Mouse (Mus musculus) ES-Bruce4 (cell line): Measurements from ENCODE around the gene Ksr1. TPM values are rescaled to one million over a fixed set of nuclear protein-coding genes. Genes with fewer than 3 reads are reported as not detected.

Source experiments
- H3K27ac ChIP-seq: 2 replicates; pipeline ENCODE4 v1.5.1; 2012; ENCODE audit warnings: low read length, inconsistent platforms; ENCODE audit not compliant: insufficient read depth
- H3K27me3 ChIP-seq: 2 replicates; pipeline ENCODE4 v1.6.1; 2012; ENCODE audit warnings: mild to moderate bottlenecking, low read length, inconsistent platforms; ENCODE audit not compliant: control insufficient read depth, poor library complexity, insufficient read depth, severe bottlenecking
- H3K36me3 ChIP-seq: 2 replicates; pipeline ENCODE4 v1.6.1; 2012; ENCODE audit warnings: inconsistent platforms, mild to moderate bottlenecking, low read length, moderate library complexity; ENCODE audit not compliant: control insufficient read depth, poor library complexity, insufficient read depth, severe bottlenecking
- H3K4me1 ChIP-seq: one replicate; pipeline ENCODE4 v1.8.1; 2011; ENCODE audit warnings: low read length; ENCODE audit not compliant: control insufficient read depth, insufficient read depth
- H3K4me3 ChIP-seq: 2 replicates; pipeline ENCODE4 v1.5.1; 2011; ENCODE audit warnings: low read depth, mild to moderate bottlenecking, low read length
- H3K9ac ChIP-seq: 2 replicates; pipeline ENCODE4 v1.6.1; 2012; ENCODE audit warnings: low read depth, mild to moderate bottlenecking, inconsistent platforms; ENCODE audit not compliant: poor library complexity, severe bottlenecking
- H3K9me3 ChIP-seq: replicated peaks from 2 replicates; pipeline ENCODE4 v1.6.1; 2012; ENCODE audit warnings: mild to moderate bottlenecking, low read length, inconsistent platforms; ENCODE audit not compliant: control insufficient read depth, poor library complexity, insufficient read depth, severe bottlenecking
- CTCF ChIP-seq: IDR thresholded peaks from one replicate; pipeline ENCODE4 v1.8.1; 2011; ENCODE audit warnings: low read depth, low read length
- EP300 ChIP-seq: IDR thresholded peaks from 2 replicates; pipeline ENCODE4 v1.6.1; 2011; ENCODE audit warnings: low read depth, low read length; ENCODE audit not compliant: insufficient read depth
- POLR2A ChIP-seq: IDR thresholded peaks from one replicate; pipeline ENCODE4 v1.8.1; 2011; ENCODE audit warnings: low read length; ENCODE audit not compliant: insufficient read depth
- polyA plus RNA-seq: library from polyadenylated mRNA; stranded (reverse); fragments of >200 nt; gene quantifications from 2 replicates; pipeline ENCODE4 v1.2.4, GENCODE M21; 2011; ENCODE audit warnings: low read depth; ENCODE audit not compliant: missing spikeins, insufficient read depth, insufficient read length

Ksr1 gene
- polyA plus RNA-seq, 1 experiment = 7.7 TPM

DNA sequence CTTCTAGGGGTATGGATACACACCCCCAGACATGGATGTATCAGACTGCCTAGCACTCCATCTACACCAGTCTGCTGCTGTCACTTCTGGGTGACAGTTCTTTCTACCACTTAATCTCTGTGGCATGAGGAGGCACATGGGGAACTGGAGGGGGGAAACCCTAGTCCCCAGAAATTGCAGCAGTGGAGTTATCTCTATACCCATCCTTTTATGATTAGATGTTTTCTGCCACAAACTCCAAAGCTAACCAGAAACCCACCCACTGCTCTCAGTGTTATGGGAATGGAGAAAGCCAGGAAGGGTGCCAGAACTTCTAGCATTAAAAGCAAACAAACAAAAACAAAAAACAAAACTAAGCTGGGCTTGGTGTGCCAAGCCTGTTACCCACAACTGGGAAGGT lies 92.8 kb downstream of the Ksr1 start:
- TF ChIP-seq CTCF (no peak), POLR2A (no peak), EP300 (no peak)
- Histone ChIP-seq H3K36me3 (no peaks in the 10 kb centered on the region), H3K4me3 (no peak overlapping the region), H3K27ac (no peak overlapping the region), H3K27me3 (no peaks in the 10 kb centered on the region), H3K9ac (no peak overlapping the region), H3K9me3 (no peaks in the 10 kb centered on the region), H3K4me1 (no peaks in the 10 kb centered on the region)

- Histone ChIP-seq H3K4me3 (no peak overlapping the region), H3K9ac (no peak overlapping the region), H3K4me1 (no peaks in the 10 kb centered on the region), H3K27ac (no peak overlapping the region), H3K9me3 (no peaks in the 10 kb centered on the region), H3K36me3 (no peaks in the 10 kb centered on the region), H3K27me3 (no peaks in the 10 kb centered on the region)
- TF ChIP-seq POLR2A (no peak), CTCF (no peak), EP300 (no peak)
Measured at GRCm38 (mm10) chr11:79052769-79053168, 93.4 kb downstream of the Ksr1 start.

GRCm38 (mm10) chr11:79051522-79051921 lies 94.7 kb downstream of the Ksr1 start:
- Histone ChIP-seq H3K27me3 (no peaks in the 10 kb centered on the region), H3K27ac (no peak overlapping the region), H3K36me3 (no peaks in the 10 kb centered on the region), H3K4me1 (no peaks in the 10 kb centered on the region), H3K4me3 (no peak overlapping the region), H3K9ac (no peak overlapping the region), H3K9me3 (no peaks in the 10 kb centered on the region)
- TF ChIP-seq POLR2A (no peak), CTCF (no peak), EP300 (no peak)

GRCm38 (mm10) chr11:79050781-79051507 lies 95.3 kb downstream of the Ksr1 start:
- H3K4me3 ChIP-seq = no peak overlapping the region
- no peak overlapping the region for H3K27ac ChIP-seq
- H3K27me3 ChIP-seq = no peaks in the 10 kb centered on the region
- H3K9ac ChIP-seq = no peak overlapping the region
- no peaks in the 10 kb centered on the region for H3K9me3 ChIP-seq
- TF ChIP-seq CTCF (no peak), EP300 (no peak), POLR2A (no peak)
- H3K36me3 ChIP-seq = no peaks in the 10 kb centered on the region
- H3K4me1 ChIP-seq = no peaks in the 10 kb centered on the region

DNA sequence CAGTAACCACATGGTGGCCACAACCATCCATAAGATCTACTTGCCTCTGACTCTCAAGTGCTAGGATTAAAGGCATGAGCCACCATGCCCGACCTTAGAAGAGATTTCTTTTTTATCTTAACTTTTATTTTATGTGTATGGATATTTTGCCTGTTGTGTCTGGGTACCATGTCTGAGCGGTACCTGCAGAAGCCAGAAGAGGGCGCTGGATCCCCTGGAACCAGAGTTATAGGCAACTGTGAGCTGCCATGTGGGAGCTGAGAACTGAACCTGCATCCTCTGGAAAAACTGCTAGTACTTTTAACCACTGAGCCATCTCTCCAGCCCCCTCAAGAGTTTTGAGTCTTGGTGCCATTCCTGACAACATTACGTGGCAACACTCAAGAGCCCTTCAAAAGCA lies 97.3 kb downstream of the Ksr1 start:
- no peaks in the 10 kb centered on the region for H3K36me3 ChIP-seq
- no peak overlapping the region for H3K9ac ChIP-seq
- H3K9me3 ChIP-seq = no peaks in the 10 kb centered on the region
- no peak overlapping the region for H3K4me3 ChIP-seq
- no peak overlapping the region for H3K27ac ChIP-seq
- H3K4me1 ChIP-seq = no peaks in the 10 kb centered on the region
- no peaks in the 10 kb centered on the region for H3K27me3 ChIP-seq
- TF ChIP-seq POLR2A (no peak), CTCF (peak; percentile 59)

DNA sequence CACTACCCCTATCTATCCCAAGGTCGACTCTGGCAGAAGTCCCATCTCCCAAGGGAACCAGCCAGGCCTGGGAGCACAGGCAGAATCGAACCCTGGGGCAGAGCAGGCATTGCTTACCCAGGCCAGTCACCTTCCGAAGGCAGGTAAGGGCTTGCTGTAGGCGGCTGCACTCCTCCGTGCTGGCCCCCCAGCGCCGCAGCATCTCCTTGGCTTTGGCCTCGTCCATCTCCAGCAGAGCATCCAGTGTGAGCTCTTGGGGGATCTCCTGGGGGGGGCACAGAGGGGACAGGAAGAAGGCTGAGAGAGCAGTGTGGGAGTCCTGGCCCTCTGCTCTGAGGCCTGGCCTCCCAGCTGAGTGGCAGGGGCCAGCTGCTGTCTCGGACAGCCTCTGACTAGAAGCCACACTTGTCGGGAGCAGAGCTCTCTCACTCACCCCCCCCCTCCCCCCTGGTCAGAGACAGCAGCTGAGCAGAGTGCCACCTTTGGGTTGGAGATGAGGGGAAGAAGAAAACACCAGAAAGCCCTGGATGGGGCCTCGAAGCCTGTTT lies 99.0 kb downstream of the Ksr1 start:
- Histone ChIP-seq H3K4me3 (no peak overlapping the region), H3K4me1 (no peaks in the 10 kb centered on the region), H3K27ac (no peak overlapping the region), H3K9me3 (no peaks in the 10 kb centered on the region), H3K27me3 (no peaks in the 10 kb centered on the region), H3K36me3 (no peaks in the 10 kb centered on the region), H3K9ac (no peak overlapping the region)
- no peak for TF ChIP-seq POLR2A
- TF ChIP-seq CTCF = no peak
- TF ChIP-seq EP300 = no peak
